Mouse (Mus musculus) stomach, embryonic 14.5 days (tissue): ENCODE measurements around the gene Coil. TPM values are rescaled to one million over a fixed set of nuclear protein-coding genes. Genes with fewer than 3 reads are reported as not detected.

Experiments used
- ATAC-seq: fragments of 200-750 bp; cut with Nextera tagmentation; 2 replicates; pipeline ENCODE4 v1.8.0; 2017; ENCODE audit warnings: low read depth, moderate TSS enrichment; ENCODE audit not compliant: insufficient number of reproducible peaks, insufficient read depth, low FRiP score
- H3K27ac ChIP-seq: fragments of 300-500 bp; sonication (generic); 2 replicates; pipeline ENCODE4 v1.5.1; 2014; ENCODE audit warnings: mild to moderate bottlenecking, low read length, moderate library complexity, mixed read lengths
- H3K27me3 ChIP-seq: fragments of 300-500 bp; sonication (generic); 2 replicates; pipeline ENCODE4 v1.6.1; 2014; ENCODE audit warnings: low read length, control low read depth, mixed read lengths; ENCODE audit not compliant: control insufficient read depth, insufficient read depth
- H3K36me3 ChIP-seq: fragments of 300-500 bp; sonication (generic); 2 replicates; pipeline ENCODE4 v1.6.1; 2014; ENCODE audit warnings: mild to moderate bottlenecking, control low read depth, low read length, moderate library complexity, mixed read lengths; ENCODE audit not compliant: control insufficient read depth, insufficient read depth
- H3K4me1 ChIP-seq: fragments of 300-500 bp; sonication (generic); 2 replicates; pipeline ENCODE4 v1.6.1; 2014; ENCODE audit warnings: low read length, control low read depth, mixed read lengths; ENCODE audit not compliant: control insufficient read depth, insufficient read depth
- H3K4me2 ChIP-seq: fragments of 300-500 bp; sonication (generic); replicated peaks from 2 replicates; pipeline ENCODE4 v1.6.1; 2014; ENCODE audit warnings: low read depth, low read length, control low read depth
- H3K4me3 ChIP-seq: fragments of 300-500 bp; sonication (generic); 2 replicates; pipeline ENCODE4 v1.5.1; 2014; ENCODE audit warnings: low read depth, low read length, control low read depth
- H3K9ac ChIP-seq: fragments of 300-500 bp; sonication (generic); replicated peaks from 2 replicates; pipeline ENCODE4 v1.6.1; 2014; ENCODE audit warnings: low read depth, mild to moderate bottlenecking, control low read depth, low read length, moderate library complexity, mixed read lengths
- H3K9me3 ChIP-seq: fragments of 300-500 bp; sonication (generic); 2 replicates; pipeline ENCODE4 v1.6.1; 2016; ENCODE audit warnings: low read depth, low read length, control low read depth; ENCODE audit not compliant: control insufficient read depth
- WGBS: fragments of 180-500 bp; shearing (Covaris S2); extraction: QIAGEN DNeasy Blood & Tissue Kit; methylation state at CpG from one replicate; pipeline ENCODE4 v1.1.7; 2014; 5-methylcytosine and 5-hydroxymethylcytosine counted together
- polyA plus RNA-seq: library from polyadenylated mRNA; unstranded; fragments of >200 nt; fragmentation: Nextera tagmentation; extraction: Ambion mirVana; gene quantifications from 2 replicates; pipeline ENCODE4 v1.2.1, GENCODE M21; 2014

Gene Coil
- polyA plus RNA-seq, 1 experiment from 2014 or later, result 11.2 TPM

- no peak for ATAC-seq
- Histone ChIP-seq H3K4me2 (peak overlapping the region; percentile 66; the same call in 1 of the 2 replicates), H3K27me3 (no peaks in the 10 kb centered on the region), H3K36me3 (no peaks in the 10 kb centered on the region), H3K9me3 (no peaks in the 10 kb centered on the region), H3K4me1 (peaks cover 2% of the 10 kb centered on the region; the same call in 1 of the 2 replicates), H3K9ac (no peak overlapping the region), H3K4me3 (no peak overlapping the region), H3K27ac (no peak overlapping the region)
- 27% methylated on average over 3 of the region's 3 CpGs for WGBS
Observed at GRCm38 (mm10) chr11:88998406-88998805, 28.4 kb downstream of the Coil start.

- ATAC-seq, result peak; percentile 94
- peaks cover 2% of the 10 kb centered on the region; the same call in 1 of the 2 replicates for H3K4me1 ChIP-seq
- H3K36me3 ChIP-seq, result no peaks in the 10 kb centered on the region
- no peaks in the 10 kb centered on the region for H3K27me3 ChIP-seq
- H3K9me3 ChIP-seq, result no peaks in the 10 kb centered on the region
- H3K4me3 ChIP-seq, result peak within 1 kb of the TSS; percentile 63
- peak within 1 kb of the TSS; percentile 58; the same call in 1 of the 2 replicates for H3K27ac ChIP-seq
- peak within 1 kb of the TSS; percentile 64 for H3K9ac ChIP-seq
- H3K4me2 ChIP-seq, result peak within 1 kb of the TSS; percentile 66
- WGBS, result 3% methylated on average over 48 of the region's 48 CpGs
Observed at GRCm38 (mm10) chr11:88998974-88999722, 29.1 kb downstream of the Coil start, which contains the start of gene Trim25. Gene Trim25, plus strand, starts transcription at chr11:88999376.

GRCm38 (mm10) chr11:88999723-89000526 lies 29.9 kb downstream of the Coil start:
- Histone ChIP-seq H3K9ac (peak overlapping the region; percentile 64), H3K27ac (peak overlapping the region; percentile 58; the same call in 1 of the 2 replicates), H3K27me3 (no peaks in the 10 kb centered on the region), H3K9me3 (no peaks in the 10 kb centered on the region), H3K4me1 (peaks cover 2% of the 10 kb centered on the region; the same call in 1 of the 2 replicates), H3K36me3 (no peaks in the 10 kb centered on the region), H3K4me2 (peak overlapping the region; percentile 66), H3K4me3 (peak overlapping the region; percentile 63)
- no peak for ATAC-seq
- 23% methylated on average over 33 of the region's 33 CpGs for WGBS

GRCm38 (mm10) chr11:89000527-89000819 lies 30.4 kb downstream of the Coil start:
- H3K36me3 ChIP-seq, result peaks cover 3% of the 10 kb centered on the region; the same call in 1 of the 2 replicates
- H3K9me3 ChIP-seq, result no peaks in the 10 kb centered on the region
- peak overlapping the region; percentile 63 for H3K4me3 ChIP-seq
- no peak overlapping the region for H3K27ac ChIP-seq
- no peaks in the 10 kb centered on the region for H3K27me3 ChIP-seq
- no peak for ATAC-seq
- H3K9ac ChIP-seq, result 0 out of 2 replicates have a peak overlapping the region, but pooled peaks have one; percentile 64
- H3K4me1 ChIP-seq, result peaks cover 2% of the 10 kb centered on the region; the same call in 1 of the 2 replicates
- H3K4me2 ChIP-seq, result peak overlapping the region; percentile 66

DNA sequence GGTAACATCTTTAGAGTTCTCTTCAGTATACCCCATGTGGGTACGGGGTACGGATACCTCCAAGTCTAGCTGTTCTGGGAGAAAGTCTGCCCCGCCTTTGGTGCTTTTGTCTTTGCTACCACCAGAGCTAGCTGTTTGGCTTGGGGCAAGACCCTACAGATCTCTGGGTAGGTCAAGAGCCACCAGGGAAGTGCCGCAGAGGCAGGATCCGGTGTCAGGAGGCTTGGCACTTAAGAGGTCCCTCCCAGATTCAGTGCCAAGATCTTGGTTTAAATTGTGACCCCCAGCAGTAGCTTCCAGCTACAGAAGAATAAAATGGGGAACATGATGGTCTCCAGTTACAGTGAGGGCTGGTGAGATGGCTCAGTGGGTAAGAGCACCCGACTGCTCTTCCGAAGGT lies 31.5 kb downstream of the Coil start:
- no peak overlapping the region for H3K4me2 ChIP-seq
- 91% methylated on average over 7 of the region's 7 CpGs for WGBS
- no peaks in the 10 kb centered on the region for H3K9me3 ChIP-seq
- no peak overlapping the region for H3K9ac ChIP-seq
- H3K4me3 ChIP-seq, result no peak overlapping the region
- peaks cover 2% of the 10 kb centered on the region; the same call in 1 of the 2 replicates for H3K4me1 ChIP-seq
- ATAC-seq, result no peak
- H3K36me3 ChIP-seq, result peaks cover 3% of the 10 kb centered on the region; the same call in 1 of the 2 replicates
- no peaks in the 10 kb centered on the region for H3K27me3 ChIP-seq
- H3K27ac ChIP-seq, result no peak overlapping the region

GRCm38 (mm10) chr11:89002068-89002467 lies 32.0 kb downstream of the Coil start:
- no peak overlapping the region for H3K27ac ChIP-seq
- H3K9ac ChIP-seq, result no peak overlapping the region
- H3K9me3 ChIP-seq, result no peaks in the 10 kb centered on the region
- peaks cover 2% of the 10 kb centered on the region; the same call in 1 of the 2 replicates for H3K4me1 ChIP-seq
- no peak for ATAC-seq
- H3K4me2 ChIP-seq, result 0 out of 2 replicates have a peak overlapping the region, but pooled peaks have one; percentile 15
- H3K36me3 ChIP-seq, result peaks cover 3% of the 10 kb centered on the region; the same call in 1 of the 2 replicates
- WGBS, result 89% methylated on average over 5 of the region's 5 CpGs
- no peak overlapping the region for H3K4me3 ChIP-seq
- H3K27me3 ChIP-seq, result no peaks in the 10 kb centered on the region

DNA sequence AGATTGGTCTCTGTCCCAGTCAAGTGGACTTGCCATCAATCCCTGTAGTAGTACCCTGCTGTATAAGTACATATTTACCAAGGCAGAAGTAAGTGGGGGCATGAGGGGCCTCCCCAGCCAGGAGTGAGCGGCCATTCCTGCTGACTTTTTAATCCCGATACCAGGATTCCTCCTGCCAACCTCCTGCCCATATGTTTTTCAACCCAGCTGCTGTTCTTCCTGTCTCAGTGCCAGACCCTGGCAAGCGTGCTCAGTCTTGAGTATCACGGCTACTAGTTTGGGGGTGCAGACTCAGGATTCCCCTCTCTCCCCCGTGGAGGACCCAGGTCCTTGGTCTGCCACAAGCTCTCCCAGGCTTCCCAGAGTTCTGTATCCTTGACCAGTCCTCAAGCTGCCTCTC lies 32.6 kb downstream of the Coil start:
- Histone ChIP-seq H3K9me3 (no peaks in the 10 kb centered on the region), H3K27ac (no peak overlapping the region), H3K27me3 (no peaks in the 10 kb centered on the region), H3K9ac (no peak overlapping the region), H3K4me2 (peak overlapping the region; percentile 15; the same call in 1 of the 2 replicates), H3K4me1 (peaks cover 2% of the 10 kb centered on the region; the same call in 1 of the 2 replicates), H3K36me3 (peaks cover 3% of the 10 kb centered on the region; the same call in 1 of the 2 replicates), H3K4me3 (no peak overlapping the region)
- WGBS, result 65% methylated on average over 5 of the region's 5 CpGs
- no peak for ATAC-seq

GRCm38 (mm10) chr11:89003078-89003477 lies 33.0 kb downstream of the Coil start:
- no peaks in the 10 kb centered on the region for H3K27me3 ChIP-seq
- H3K9me3 ChIP-seq, result no peaks in the 10 kb centered on the region
- ATAC-seq, result no peak
- no peak overlapping the region for H3K4me3 ChIP-seq
- peaks cover 3% of the 10 kb centered on the region; the same call in 1 of the 2 replicates for H3K36me3 ChIP-seq
- H3K4me1 ChIP-seq, result peaks cover 2% of the 10 kb centered on the region; the same call in 1 of the 2 replicates
- H3K27ac ChIP-seq, result no peak overlapping the region
- H3K9ac ChIP-seq, result no peak overlapping the region
- H3K4me2 ChIP-seq, result peak overlapping the region; percentile 15; the same call in 1 of the 2 replicates
- 30% methylated on average over 6 of the region's 6 CpGs for WGBS
